Comparison of ENCODE assay signal across 16 mouse cellular contexts in the genomic region with DNA sequence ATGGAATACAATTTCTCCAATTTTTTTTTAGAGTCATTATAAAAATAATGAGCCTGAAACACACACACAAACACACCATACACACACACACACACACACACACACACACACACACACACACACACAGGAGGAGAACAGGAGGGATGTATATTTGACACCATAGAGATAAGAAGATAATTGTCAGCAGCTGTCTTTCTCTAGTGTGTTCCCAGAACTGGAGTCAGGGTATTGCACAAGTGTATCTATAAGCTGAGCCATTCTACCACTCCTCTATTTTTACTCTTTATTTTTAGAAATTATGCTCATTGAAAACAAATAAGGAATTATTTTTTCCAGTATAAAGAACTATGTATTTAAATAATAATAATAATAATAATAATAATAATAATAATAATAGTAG.
"Had no signal": no experiment of that assay in that cellular context is flagged by ENCODE, and none has a peak within 500 bp of the region (broad histone marks: within the 10 kb centered on the region; RNA-seq: fewer than 3 reads in every experiment).

No protein-coding gene starts in this region.

- H3K4me3 ChIP-seq: neural tube, embryonic 13.5 days; neural tube, embryonic 15.5 days; stomach, embryonic 15.5 days had no signal

- H3K27me3 ChIP-seq: neural tube, embryonic 13.5 days; neural tube, embryonic 15.5 days; stomach, embryonic 15.5 days had no signal

- H3K36me3 ChIP-seq: neural tube, embryonic 13.5 days; neural tube, embryonic 15.5 days; stomach, embryonic 15.5 days had no signal

- H3K27ac ChIP-seq: neural tube, embryonic 13.5 days; neural tube, embryonic 15.5 days; stomach, embryonic 15.5 days; stomach, postnatal 0 days had no signal

- H3K4me2 ChIP-seq: neural tube, embryonic 13.5 days; neural tube, embryonic 15.5 days; stomach, embryonic 15.5 days had no signal

- DNase-seq: retina, postnatal 1 day; right cerebral cortex, adult 18-20 months; right cerebral cortex, postnatal 14 days; right cerebral cortex, postnatal 25 days; right cerebral cortex, postnatal 4 days; spleen, adult 18-20 months; thymus, adult 18-20 months; thymus, adult 2 months; thymus, postnatal 14 days; thymus, postnatal 25 days; thymus, postnatal 36 days; thymus, postnatal 4 days had no signal

- H3K9me3 ChIP-seq: neural tube, embryonic 13.5 days; neural tube, embryonic 15.5 days; stomach, embryonic 15.5 days had no signal

- H3K4me1 ChIP-seq: neural tube, embryonic 13.5 days; neural tube, embryonic 15.5 days; stomach, embryonic 15.5 days had no signal

- H3K9ac ChIP-seq: neural tube, embryonic 13.5 days; neural tube, embryonic 15.5 days; stomach, embryonic 15.5 days had no signal
